Mouse (Mus musculus) liver, embryonic 12.5 days (tissue): ENCODE measurements around the gene Pcp4l1. TPM values are rescaled to one million over a fixed set of nuclear protein-coding genes. Genes with fewer than 3 reads are reported as not detected.
A peak's percentile ranks its signal among the peaks of the same experiment; 100 is the strongest.

ENCODE experiments used
- ATAC-seq: fragments of 200-750 bp; cut with Nextera tagmentation; 2 replicates; pipeline ENCODE4 v1.8.0; 2017; ENCODE audit warnings: moderate number of reproducible peaks, mild to moderate bottlenecking, moderate library complexity
- H3K27ac ChIP-seq: fragments of 300-500 bp; sonication (generic); 2 replicates; pipeline ENCODE4 v1.5.1; 2016; ENCODE audit warnings: mild to moderate bottlenecking
- H3K27me3 ChIP-seq: fragments of 300-500 bp; sonication (generic); replicated peaks from 2 replicates; pipeline ENCODE4 v1.6.1; 2016; ENCODE audit warnings: mild to moderate bottlenecking, moderate library complexity
- H3K36me3 ChIP-seq: fragments of 300-500 bp; sonication (generic); 2 replicates; pipeline ENCODE4 v1.6.1; 2016; ENCODE audit warnings: mild to moderate bottlenecking, moderate library complexity
- H3K4me1 ChIP-seq: fragments of 300-500 bp; sonication (generic); 2 replicates; pipeline ENCODE4 v1.6.1; 2016
- H3K4me2 ChIP-seq: fragments of 300-500 bp; sonication (generic); 2 replicates; pipeline ENCODE4 v1.6.1; 2016; ENCODE audit warnings: mild to moderate bottlenecking, moderate library complexity
- H3K4me3 ChIP-seq: fragments of 300-500 bp; sonication (generic); 2 replicates; pipeline ENCODE4 v1.5.1; 2016; ENCODE audit warnings: mild to moderate bottlenecking, moderate library complexity
- H3K9ac ChIP-seq: fragments of 300-500 bp; sonication (generic); 2 replicates; pipeline ENCODE4 v1.6.1; 2016; ENCODE audit warnings: mild to moderate bottlenecking, moderate library complexity
- H3K9me3 ChIP-seq: fragments of 300-500 bp; sonication (generic); replicated peaks from 2 replicates; pipeline ENCODE4 v1.6.1; 2016; ENCODE audit warnings: mild to moderate bottlenecking, moderate library complexity
- WGBS: fragments of 180-500 bp; shearing (Covaris S2); methylation state at CpG from one replicate; pipeline ENCODE4 v1.1.7; 2016; ENCODE audit not compliant: insufficient replicate concordance; 5-methylcytosine and 5-hydroxymethylcytosine counted together
- polyA plus RNA-seq: library from polyadenylated mRNA; unstranded; fragments of >200 nt; fragmentation: Nextera tagmentation; extraction: Ambion mirVana; gene quantifications from 2 replicates; pipeline ENCODE4 v1.2.1, GENCODE M21; 2016

The Pcp4l1 gene
- polyA plus RNA-seq, 1 experiment from 2014 or later = 1.2 TPM

DNA sequence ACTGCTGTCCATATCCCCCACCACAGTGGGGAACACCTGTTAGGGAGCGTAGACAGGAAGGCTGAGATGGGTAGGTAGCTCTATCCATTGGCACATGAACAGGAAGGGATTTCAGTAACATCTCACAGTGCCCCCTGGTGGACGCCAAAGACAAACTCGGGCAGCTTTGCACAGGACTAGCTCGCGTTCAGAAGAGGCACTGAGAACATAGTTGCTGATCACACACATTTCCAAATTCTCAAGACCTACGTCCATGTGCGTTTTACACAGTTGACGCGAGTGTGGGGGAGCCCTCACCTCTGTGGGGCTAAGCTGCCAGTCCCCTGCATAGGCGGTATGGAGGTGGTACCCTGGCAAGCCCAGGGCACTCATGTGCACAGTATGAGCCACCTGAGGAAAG, 24.8 kb upstream of the Pcp4l1 start:
- peak overlapping the region; percentile 74 for H3K4me3 ChIP-seq
- H3K36me3 ChIP-seq = peaks cover 25% of the 10 kb centered on the region
- H3K9ac ChIP-seq = peak overlapping the region; percentile 72; the same call in 1 of the 2 replicates
- H3K27me3 ChIP-seq = no peaks in the 10 kb centered on the region
- peak overlapping the region; percentile 91 for H3K4me2 ChIP-seq
- no peak for ATAC-seq
- peaks cover 32% of the 10 kb centered on the region for H3K4me1 ChIP-seq
- 7% methylated on average over 10 of the region's 10 CpGs for WGBS
- H3K27ac ChIP-seq = peak overlapping the region; percentile 71
- no peaks in the 10 kb centered on the region for H3K9me3 ChIP-seq

DNA sequence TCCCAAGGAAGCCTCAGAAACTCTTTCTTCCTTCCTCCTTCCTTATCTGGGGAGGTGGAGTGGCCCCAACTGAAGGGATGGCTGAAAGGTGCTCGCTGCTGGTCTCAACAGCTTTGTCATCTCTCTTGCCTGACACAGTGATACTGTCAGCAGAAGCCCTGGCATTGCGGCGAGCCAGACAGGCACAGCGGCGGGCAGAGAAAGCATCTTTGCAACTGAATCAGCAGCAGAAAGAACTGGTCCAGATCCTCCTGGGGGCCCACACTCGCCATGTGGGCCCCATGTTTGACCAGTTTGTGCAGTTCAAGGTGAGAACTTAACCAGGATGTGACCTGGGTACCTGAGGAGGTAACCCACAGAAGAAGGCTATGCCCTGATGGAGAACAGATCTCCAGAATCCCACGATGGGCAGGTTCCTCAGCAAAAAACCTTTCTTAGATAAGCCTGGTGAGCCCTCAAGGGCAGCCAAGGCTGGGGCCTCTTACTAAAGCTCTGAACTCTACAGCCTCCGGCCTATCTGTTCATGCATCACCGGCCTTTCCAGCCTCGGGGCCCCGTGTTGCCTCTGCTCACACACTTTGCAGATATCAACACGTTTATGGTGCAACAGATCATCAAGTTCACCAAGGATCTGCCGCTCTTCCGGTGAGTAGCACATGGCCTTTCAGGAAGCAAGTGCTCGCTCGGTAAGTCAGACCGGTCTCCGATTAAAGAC, 20.3 kb upstream of the Pcp4l1 start:
- Histone ChIP-seq H3K4me3 (no peak overlapping the region), H3K27me3 (peaks cover 23% of the 10 kb centered on the region), H3K4me2 (no peak overlapping the region), H3K4me1 (peaks cover 16% of the 10 kb centered on the region), H3K36me3 (peaks cover 25% of the 10 kb centered on the region), H3K27ac (no peak overlapping the region), H3K9ac (no peak overlapping the region), H3K9me3 (no peaks in the 10 kb centered on the region)
- ATAC-seq = no peak
- WGBS = 59% methylated on average over 18 of the region's 18 CpGs

DNA sequence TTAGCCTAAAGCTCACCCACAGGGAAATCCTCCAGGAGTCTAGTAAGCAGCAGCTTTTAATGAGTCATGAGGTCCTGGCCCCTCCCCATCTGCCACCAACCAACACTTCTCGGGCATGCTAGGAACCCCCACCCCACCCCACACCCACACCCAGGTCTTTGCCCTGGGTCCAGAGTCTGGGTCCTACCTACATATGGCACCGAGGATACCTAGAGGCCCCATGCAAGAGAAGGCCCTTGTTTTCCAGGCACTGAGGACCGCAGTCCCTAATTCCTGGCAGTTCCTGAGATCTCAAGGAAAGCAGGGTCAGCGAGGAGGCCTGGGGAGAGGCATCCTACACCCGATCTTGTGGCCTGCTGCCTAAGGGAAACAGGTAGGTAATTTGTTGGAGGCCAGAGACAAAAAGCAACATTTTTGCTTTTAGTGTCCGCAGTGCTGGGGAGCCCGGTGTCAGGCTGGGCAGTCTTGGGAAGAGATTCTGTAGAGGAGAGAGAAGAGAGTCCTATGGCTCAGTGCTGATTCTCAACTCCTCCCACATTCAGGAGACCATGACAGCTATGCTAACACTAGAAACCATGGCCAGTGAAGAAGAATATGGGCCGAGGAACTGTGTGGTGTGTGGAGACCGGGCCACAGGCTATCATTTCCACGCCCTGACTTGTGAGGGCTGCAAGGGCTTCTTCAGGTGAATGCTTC, 17.9 kb upstream of the Pcp4l1 start, which contains the start of gene Nr1i3:
Gene Nr1i3 (plus strand): TSS at position 170 of the 696 bp plus-strand sequence.
- H3K4me2 ChIP-seq = no peak within 1 kb of the TSS
- peaks cover 8% of the 10 kb centered on the region; the same call in 1 of the 2 replicates for H3K36me3 ChIP-seq
- no peak within 1 kb of the TSS for H3K4me3 ChIP-seq
- WGBS = 59% methylated on average over 10 of the region's 10 CpGs
- H3K9me3 ChIP-seq = no peaks in the 10 kb centered on the region
- no peak within 1 kb of the TSS for H3K9ac ChIP-seq
- H3K27ac ChIP-seq = no peak within 1 kb of the TSS
- ATAC-seq = no peak
- peaks cover 33% of the 10 kb centered on the region for H3K27me3 ChIP-seq
- H3K4me1 ChIP-seq = peaks cover 17% of the 10 kb centered on the region

GRCm38 (mm10) chr1:171212854-171213253, 16.8 kb upstream of the Pcp4l1 start:
- Histone ChIP-seq H3K4me1 (peaks cover 17% of the 10 kb centered on the region), H3K4me2 (no peak overlapping the region), H3K27ac (no peak overlapping the region), H3K9ac (no peak overlapping the region), H3K27me3 (peaks cover 39% of the 10 kb centered on the region), H3K36me3 (no peaks in the 10 kb centered on the region), H3K9me3 (no peaks in the 10 kb centered on the region), H3K4me3 (no peak overlapping the region)
- no peak for ATAC-seq
- 52% methylated on average over 3 of the region's 3 CpGs for WGBS

GRCm38 (mm10) chr1:171209409-171209808, 13.3 kb upstream of the Pcp4l1 start:
- Histone ChIP-seq H3K27ac (no peak overlapping the region), H3K4me1 (peaks cover 16% of the 10 kb centered on the region; the same call in 1 of the 2 replicates), H3K4me2 (no peak overlapping the region), H3K4me3 (no peak overlapping the region), H3K9me3 (no peaks in the 10 kb centered on the region), H3K27me3 (peaks cover 42% of the 10 kb centered on the region), H3K36me3 (no peaks in the 10 kb centered on the region), H3K9ac (no peak overlapping the region)
- no peak for ATAC-seq
- 17% methylated on average over 4 of the region's 4 CpGs for WGBS

DNA sequence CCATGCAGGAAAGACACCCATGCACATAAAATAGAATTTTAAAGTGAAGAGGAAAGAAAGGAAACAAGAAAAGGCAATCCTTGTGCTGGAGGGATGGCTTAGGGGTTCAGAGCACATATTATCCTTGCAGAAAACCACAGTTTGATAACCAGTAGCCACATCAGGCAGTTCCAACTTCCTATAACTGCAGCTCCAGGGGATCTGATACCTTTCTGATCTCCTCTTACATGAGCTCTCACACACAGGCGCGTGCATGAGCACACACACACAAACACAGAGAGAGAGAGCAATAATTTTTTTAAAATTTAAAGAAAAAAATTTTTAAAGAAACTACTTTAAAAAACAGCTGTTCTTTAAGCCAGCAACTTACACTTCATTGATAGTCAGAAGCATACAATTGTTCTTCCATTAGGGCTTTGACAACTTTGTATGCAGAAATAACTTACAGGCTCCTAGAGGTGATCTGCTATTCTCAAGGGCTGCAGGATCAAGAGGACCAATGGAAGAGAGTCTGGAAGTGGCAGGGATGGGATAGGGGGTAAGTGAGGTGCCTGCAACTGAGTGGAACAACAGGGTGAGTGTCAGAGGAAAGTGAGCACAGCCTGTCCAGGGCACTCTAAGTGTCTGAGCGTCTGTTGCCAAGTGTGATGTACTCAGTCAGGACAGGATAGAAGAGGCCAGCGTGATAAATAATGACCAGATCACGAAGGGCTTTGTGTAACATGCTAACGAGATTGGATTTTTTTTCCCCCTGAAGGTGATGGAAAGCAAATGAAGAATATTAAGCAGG, 9.8 kb upstream of the Pcp4l1 start:
- Histone ChIP-seq H3K4me1 (peaks cover 18% of the 10 kb centered on the region; the same call in 1 of the 2 replicates), H3K4me2 (no peak overlapping the region), H3K9me3 (no peaks in the 10 kb centered on the region), H3K4me3 (no peak overlapping the region), H3K9ac (no peak overlapping the region), H3K36me3 (no peaks in the 10 kb centered on the region), H3K27me3 (peaks cover 28% of the 10 kb centered on the region), H3K27ac (no peak overlapping the region)
- WGBS = 49% methylated on average over 6 of the region's 6 CpGs
- no peak for ATAC-seq

DNA sequence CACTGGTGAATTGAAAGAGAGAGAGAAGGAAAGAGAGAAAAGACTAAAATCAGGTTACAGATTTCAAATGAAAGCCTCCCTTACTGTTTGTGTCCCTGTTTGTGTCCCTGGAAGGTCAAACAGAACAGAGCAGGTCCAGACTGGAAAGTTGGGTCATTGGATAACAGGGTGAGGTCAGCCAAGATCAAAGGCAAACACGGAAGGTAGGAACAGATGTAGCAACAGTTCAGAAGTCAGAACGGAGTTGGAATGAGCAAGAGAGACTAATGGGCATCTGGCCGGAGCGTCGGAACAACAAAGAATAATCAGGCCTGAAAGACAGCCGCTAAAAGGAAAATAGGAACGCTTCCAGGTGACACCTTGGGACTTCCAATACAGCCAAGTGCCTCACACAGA, 8.2 kb upstream of the Pcp4l1 start:
- no peak overlapping the region for H3K4me3 ChIP-seq
- H3K9me3 ChIP-seq = no peaks in the 10 kb centered on the region
- H3K9ac ChIP-seq = no peak overlapping the region
- H3K36me3 ChIP-seq = no peaks in the 10 kb centered on the region
- no peak overlapping the region for H3K4me2 ChIP-seq
- ATAC-seq = peak; percentile 73
- H3K4me1 ChIP-seq = 0 out of 2 replicates have a peak, but pooled peaks cover 10% of the 10 kb centered on the region
- peaks cover 18% of the 10 kb centered on the region for H3K27me3 ChIP-seq
- H3K27ac ChIP-seq = peak overlapping the region; percentile 54; the same call in 1 of the 2 replicates
- 72% methylated on average over 7 of the region's 7 CpGs for WGBS

DNA sequence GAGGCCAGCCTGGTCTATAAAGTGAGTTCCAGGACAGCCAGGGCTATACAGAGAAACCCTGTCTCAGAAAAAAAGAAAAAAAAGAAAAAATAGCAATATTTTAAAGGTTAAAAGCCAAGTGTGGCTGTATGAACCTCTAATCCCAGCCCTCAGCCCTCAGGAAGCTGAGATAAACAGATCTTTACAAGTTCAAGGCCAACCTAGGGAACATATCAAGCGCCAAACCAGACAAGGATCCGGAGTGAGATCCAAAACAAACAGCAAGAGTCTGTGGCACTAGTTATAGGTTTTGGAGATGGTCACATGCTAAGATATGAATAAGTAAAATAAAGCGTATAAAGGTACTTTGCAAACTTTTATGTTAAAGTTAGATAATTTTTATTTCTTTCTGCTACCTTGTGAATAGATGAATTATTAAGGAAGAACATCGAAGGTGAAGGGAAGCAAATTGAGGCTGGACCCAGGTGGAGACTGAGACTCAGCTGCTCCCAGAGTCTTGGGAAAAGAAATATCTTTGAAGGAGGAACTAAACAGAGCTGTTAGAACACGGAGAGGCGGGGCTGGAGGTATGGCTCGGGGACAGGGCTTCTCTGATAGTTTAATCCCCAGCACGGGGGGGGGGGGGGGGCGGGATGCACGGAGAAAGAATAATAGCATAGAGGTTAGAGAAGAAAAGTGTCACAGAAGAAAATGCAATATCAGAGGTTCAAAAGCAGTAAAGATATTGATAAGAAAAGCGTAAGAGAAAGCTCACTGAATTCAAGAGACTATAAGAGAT, 7.6 kb upstream of the Pcp4l1 start:
- WGBS = 35% methylated on average over 11 of the region's 11 CpGs
- Histone ChIP-seq H3K4me3 (no peak overlapping the region), H3K27me3 (peaks cover 23% of the 10 kb centered on the region), H3K36me3 (no peaks in the 10 kb centered on the region), H3K9ac (no peak overlapping the region), H3K27ac (peak overlapping the region; percentile 54; the same call in 1 of the 2 replicates), H3K4me1 (0 out of 2 replicates have a peak, but pooled peaks cover 10% of the 10 kb centered on the region), H3K9me3 (no peaks in the 10 kb centered on the region), H3K4me2 (no peak overlapping the region)
- no peak for ATAC-seq

DNA sequence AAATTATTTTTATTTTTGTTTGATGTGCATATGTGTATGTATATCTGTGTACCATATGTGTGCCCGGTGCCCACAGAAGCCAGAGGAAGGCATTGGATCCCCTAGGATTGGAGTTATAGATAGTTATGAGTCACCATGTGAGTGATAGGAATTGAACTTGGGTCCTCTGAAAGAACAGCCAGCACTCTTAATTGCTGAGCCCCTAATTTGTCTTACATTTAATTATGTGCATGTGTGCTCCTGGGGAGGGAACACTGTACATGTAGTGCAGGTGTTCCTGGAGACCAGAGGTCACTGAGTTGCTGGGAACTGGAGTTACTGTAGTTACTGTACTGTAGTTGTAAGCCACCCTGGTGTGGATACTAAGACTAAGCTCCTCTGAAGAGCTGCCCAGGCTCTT, 4.7 kb upstream of the Pcp4l1 start:
- Histone ChIP-seq H3K36me3 (no peaks in the 10 kb centered on the region), H3K27me3 (peaks cover 41% of the 10 kb centered on the region), H3K4me2 (no peak overlapping the region), H3K4me1 (0 out of 2 replicates have a peak, but pooled peaks cover 9% of the 10 kb centered on the region), H3K9ac (no peak overlapping the region), H3K9me3 (no peaks in the 10 kb centered on the region), H3K27ac (no peak overlapping the region), H3K4me3 (no peak overlapping the region)
- no peak for ATAC-seq
- WGBS = 76% methylated on average over 1 of the region's 1 CpGs

DNA sequence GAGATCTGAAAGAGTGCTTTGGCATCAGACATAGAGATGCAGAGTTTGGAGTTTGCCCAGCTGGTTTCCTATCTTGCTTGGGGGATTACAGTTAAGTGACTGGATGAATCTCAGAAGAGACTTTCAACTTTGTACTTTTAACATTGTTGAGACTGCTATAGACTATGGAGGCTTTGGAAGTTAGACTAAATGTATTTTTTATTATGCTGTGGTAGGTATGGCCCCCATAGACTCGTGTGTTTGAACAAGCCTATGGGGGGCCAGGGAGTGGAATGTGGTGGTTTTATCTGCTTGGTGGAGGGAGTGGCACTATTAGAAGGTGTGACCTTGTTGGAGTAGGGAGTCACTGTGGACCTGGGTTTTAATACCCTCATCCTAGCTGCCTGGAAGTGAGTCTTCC, 3.5 kb upstream of the Pcp4l1 start:
- peaks cover 50% of the 10 kb centered on the region for H3K27me3 ChIP-seq
- H3K4me2 ChIP-seq = no peak overlapping the region
- H3K27ac ChIP-seq = no peak overlapping the region
- 25% methylated on average over 1 of the region's 1 CpGs for WGBS
- peaks cover 11% of the 10 kb centered on the region; the same call in 1 of the 2 replicates for H3K4me1 ChIP-seq
- no peak overlapping the region for H3K9ac ChIP-seq
- no peak for ATAC-seq
- no peaks in the 10 kb centered on the region for H3K36me3 ChIP-seq
- no peak overlapping the region for H3K4me3 ChIP-seq
- no peaks in the 10 kb centered on the region for H3K9me3 ChIP-seq
